ENCODE assay signal across 9 mouse cellular contexts in the genomic region with DNA sequence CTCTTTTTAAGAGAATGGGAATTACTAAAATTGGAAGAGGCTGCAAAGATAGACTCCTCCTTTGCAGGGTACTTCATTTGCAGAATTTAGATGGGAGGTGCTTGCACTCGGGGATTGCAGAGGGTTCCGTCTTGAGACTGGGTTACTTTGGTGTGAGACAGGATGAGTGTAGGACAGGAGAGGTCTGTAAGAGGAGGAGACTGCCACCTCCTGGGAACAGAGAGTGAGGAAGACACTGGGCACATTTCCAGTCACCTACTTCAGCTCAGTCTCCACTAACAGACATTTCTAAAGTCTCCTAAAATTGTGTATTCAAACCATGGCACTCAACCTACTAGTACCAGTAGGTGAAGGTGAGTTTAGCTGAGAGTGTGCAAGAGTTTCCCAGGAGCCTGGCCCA. TPM values are rescaled to one million over a fixed set of nuclear protein-coding genes. Genes with fewer than 3 reads are reported as not detected.
DNase-seq lines count a peak whose midpoint lies in the region; ATAC-seq and TF ChIP-seq lines count a peak whose summit lies in the region.
"Had no signal": no experiment of that assay in that cellular context is flagged by ENCODE, and none has a peak within 500 bp of the region (broad histone marks: within the 10 kb centered on the region; RNA-seq: fewer than 3 reads in every experiment).

No protein-coding gene starts in this region.

- no peak for DNase-seq in heart, adult 11 months
- DNase-seq in right cerebral cortex, adult 18-20 months = peak; percentile 68
- no peak for DNase-seq in right cerebral cortex, postnatal 4 days
- peak; percentile 65 for DNase-seq in adipocyte (ENCODE audit: low spot score)
- no peak for DNase-seq in urinary bladder, postnatal 10 days (ENCODE audit: low spot score)
- DNase-seq in forebrain, embryonic 11.5 days (ENCODE audit: low spot score) = no peak
- DNase-seq: retina, postnatal 1 day had no signal

- no peaks in the 10 kb centered on the region for H3K9me3 ChIP-seq in heart, embryonic 12.5 days (replicated peaks)
- no peaks in the 10 kb centered on the region for H3K9me3 ChIP-seq in forebrain, embryonic 11.5 days (ENCODE audit: control insufficient read depth, low read length)

- TF ChIP-seq CTCF in small intestine, adult 2 months (IDR thresholded peaks at IDR 0.05; ENCODE audit: extremely low read depth, insufficient read length, insufficient replicate concordance, low read depth, low read length) = no peak

- H3K27me3 ChIP-seq in heart, embryonic 12.5 days (replicated peaks) = no peaks in the 10 kb centered on the region
- no peaks in the 10 kb centered on the region for H3K27me3 ChIP-seq in small intestine, adult 2 months (ENCODE audit: control insufficient read depth, insufficient read depth, low read length)
- no peaks in the 10 kb centered on the region for H3K27me3 ChIP-seq in forebrain, embryonic 11.5 days (ENCODE audit: control insufficient read depth, insufficient read depth, low read length)

- peaks cover 77% of the 10 kb centered on the region for H3K4me1 ChIP-seq in heart, embryonic 12.5 days (replicated peaks)
- peaks cover 47% of the 10 kb centered on the region for H3K4me1 ChIP-seq in small intestine, adult 2 months (ENCODE audit: control insufficient read depth, insufficient read depth, insufficient read length, low read length)
- H3K4me1 ChIP-seq in forebrain, embryonic 11.5 days (replicated peaks; ENCODE audit: control insufficient read depth, insufficient read depth, low read length) = no peaks in the 10 kb centered on the region

- H3K4me3 ChIP-seq in heart, embryonic 12.5 days = no peak overlapping the region
- H3K4me3 ChIP-seq in small intestine, adult 2 months (ENCODE audit: low read depth, low read length) = no peak overlapping the region
- no peak overlapping the region for H3K4me3 ChIP-seq in forebrain, embryonic 11.5 days (ENCODE audit: low read depth, low read length)

- H3K27ac ChIP-seq in heart, embryonic 12.5 days (ENCODE audit: poor library complexity, severe bottlenecking) = peak overlapping the region; percentile 3; the same call in 1 of the 2 replicates
- H3K27ac ChIP-seq in small intestine, adult 2 months (ENCODE audit: insufficient read depth, low read depth, low read length) = peak overlapping the region; percentile 27; the same call in 1 of the 2 replicates
- no peak overlapping the region for H3K27ac ChIP-seq in forebrain, embryonic 11.5 days (ENCODE audit: low read depth, low read length)

- ATAC-seq in heart, embryonic 12.5 days (ENCODE audit: insufficient number of reproducible peaks, low FRiP score) = peak; percentile 62; the same call in 1 of the 2 replicates
- ATAC-seq in forebrain, embryonic 11.5 days (replicated peaks; ENCODE audit: low FRiP score) = no peak

- 25% methylated on average over 2 of the region's 2 CpGs for WGBS in heart, embryonic 12.5 days
- 11% methylated on average over 2 of the region's 2 CpGs for WGBS in small intestine, adult 2 months
- 74% methylated on average over 2 of the region's 2 CpGs for WGBS in forebrain, embryonic 11.5 days

- no peak for TF ChIP-seq POLR2A in small intestine, adult 2 months (IDR thresholded peaks at IDR 0.05; ENCODE audit: low read depth, low read length)

- H3K36me3 ChIP-seq in heart, embryonic 12.5 days = no peaks in the 10 kb centered on the region
- H3K36me3 ChIP-seq in small intestine, adult 2 months (ENCODE audit: control insufficient read depth, insufficient read depth, low read length) = no peaks in the 10 kb centered on the region
- H3K36me3 ChIP-seq in forebrain, embryonic 11.5 days (ENCODE audit: control insufficient read depth, insufficient read depth, low read length) = no peaks in the 10 kb centered on the region

- H3K9ac ChIP-seq in heart, embryonic 12.5 days = no peak overlapping the region
- H3K9ac ChIP-seq in forebrain, embryonic 11.5 days (ENCODE audit: low read length) = no peak overlapping the region

- H3K4me2 ChIP-seq in heart, embryonic 12.5 days = no peak overlapping the region
- H3K4me2 ChIP-seq in forebrain, embryonic 11.5 days (ENCODE audit: low read depth, low read length, severe bottlenecking) = no peak overlapping the region

RNA-seq across cellular contexts. Expression of gene Larp1, which starts 9.4 kb away (rescaled TPM):
- polyA plus RNA-seq in heart, embryonic 12.5 days (2016; fragmentation: Nextera tagmentation; extraction: Ambion mirVana) = 17.5 and 18.3 TPM in 2 replicates
- polyA plus RNA-seq in small intestine, adult 2 months (2012; rRNA removed) = 16.9 and 25.9 TPM in 2 replicates
- polyA plus RNA-seq in forebrain, embryonic 11.5 days (2014; fragmentation: Nextera tagmentation; extraction: Ambion mirVana) = 20.5 and 22.3 TPM in 2 replicates

Comparison
In these comparisons a context has a peak if more than half of its experiments do, and no peak if none do; other contexts are left out.
1. DNase-seq: peak in right cerebral cortex, adult 18-20 months (single experiment) and adipocyte (single experiment); none in heart, adult 11 months (single experiment), right cerebral cortex, postnatal 4 days (single experiment), urinary bladder, postnatal 10 days (single experiment) and forebrain, embryonic 11.5 days (single experiment).